Mouse (Mus musculus) bone marrow macrophage, adult 2 months (primary cell): ENCODE results near the gene Tgfbrap1.

ENCODE experiments used
- CTCF ChIP-seq: IDR thresholded peaks from 2 replicates; pipeline ENCODE4 v1.5.1; 2012; ENCODE audit warnings: low read depth, mild to moderate bottlenecking, low read length, moderate library complexity
- POLR2A ChIP-seq: IDR thresholded peaks from 2 replicates; pipeline ENCODE4 v1.6.1; 2012; ENCODE audit warnings: mild to moderate bottlenecking, low read depth, low read length, borderline replicate concordance

DNA sequence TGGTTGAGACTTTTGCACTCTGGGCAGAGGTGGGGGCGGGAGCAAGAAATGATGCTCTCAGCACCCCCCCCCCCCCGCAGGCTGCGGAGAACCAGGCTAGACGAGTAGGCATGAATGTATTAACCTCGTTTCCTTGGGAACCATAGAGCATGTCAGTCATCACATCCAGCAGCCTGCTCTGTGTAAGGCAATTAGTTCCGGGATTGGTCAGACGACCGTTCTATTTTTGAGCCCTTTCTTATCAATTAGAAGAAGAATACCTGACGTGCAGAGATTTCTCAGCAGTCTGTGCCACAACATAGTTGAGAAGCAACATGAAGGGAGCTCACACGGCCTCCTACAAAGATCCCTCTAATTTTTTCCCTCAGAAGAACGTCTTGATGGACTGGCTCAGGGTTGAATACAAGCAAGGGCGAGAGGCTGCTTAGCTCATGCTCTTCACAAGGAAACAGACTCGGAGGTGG lies 92.4 kb downstream of the Tgfbrap1 start:
- no peak for TF ChIP-seq CTCF
- no peak for TF ChIP-seq POLR2A
